Mouse (Mus musculus): ENCODE measurements at regions not wholly inside any gene's neighbourhood (a gene's known extent, or its start where the extent isn't known, plus 50 kb on each side); places are given as distances from the start of the nearest gene placed in this dataset.
A peak's percentile ranks its signal among the peaks of the same experiment; 100 is the strongest.

GRCm38 (mm10) chr19:28732998-28733397 lies 53.1 kb upstream of the Glis3 start:
- no peak for DNase-seq (ENCODE audit: low spot score in 2 of 2)

- no peak for DNase-seq (ENCODE audit: low spot score in 2 of 2)
These were observed 53.9 kb upstream of the Glis3 start for GRCm38 (mm10) chr19:28733781-28734180.

GRCm38 (mm10) chr19:28743176-28743793 lies 63.4 kb upstream of the Glis3 start:
- peak; percentile 26 to 46 for DNase-seq (ENCODE audit: low spot score in 2 of 2)

GRCm38 (mm10) chr19:28745105-28745504 lies 65.2 kb upstream of the Glis3 start:
- no peak for DNase-seq (ENCODE audit: low spot score in 2 of 2)

GRCm38 (mm10) chr19:28745534-28745933 lies 65.7 kb upstream of the Glis3 start:
- DNase-seq (ENCODE audit: low spot score in 2 of 2) = no peak

- no peak for DNase-seq (ENCODE audit: low spot score in 2 of 2)
These were observed 71.2 kb upstream of the Glis3 start for GRCm38 (mm10) chr19:28751091-28751490.

GRCm38 (mm10) chr19:28758854-28759253 lies 76.0 kb upstream of the Slc1a1 start:
- peak; percentile 86 to 91 for DNase-seq (ENCODE audit: low spot score in 2 of 2)

- no peak for DNase-seq (ENCODE audit: low spot score in 2 of 2)
These were observed 70.0 kb upstream of the Slc1a1 start for GRCm38 (mm10) chr19:28764795-28765360.

- DNase-seq (ENCODE audit: low spot score in 2 of 2) = peak in 1 of 2 experiments; percentile 28
These were observed 66.6 kb upstream of the Slc1a1 start for GRCm38 (mm10) chr19:28768218-28768617.

- no peak for DNase-seq (ENCODE audit: low spot score in 2 of 2)
These were observed 64.4 kb upstream of the Slc1a1 start for GRCm38 (mm10) chr19:28770419-28770818.

GRCm38 (mm10) chr19:28771836-28772235 lies 63.0 kb upstream of the Slc1a1 start:
- no peak for DNase-seq (ENCODE audit: low spot score in 2 of 2)

- no peak for DNase-seq (ENCODE audit: low spot score in 2 of 2)
These were observed 61.8 kb upstream of the Slc1a1 start for GRCm38 (mm10) chr19:28772840-28773570.

- peak in 1 of 2 experiments; percentile 25 for DNase-seq (ENCODE audit: low spot score in 2 of 2)
These were observed 58.0 kb upstream of the Slc1a1 start for GRCm38 (mm10) chr19:28776868-28777267.

- no peak for DNase-seq (ENCODE audit: low spot score in 2 of 2)
These were observed 57.2 kb upstream of the Slc1a1 start for GRCm38 (mm10) chr19:28777674-28778073.

GRCm38 (mm10) chr19:28778386-28778785 lies 56.5 kb upstream of the Slc1a1 start:
- DNase-seq (ENCODE audit: low spot score in 2 of 2) = no peak

GRCm38 (mm10) chr19:28781971-28782370 lies 52.9 kb upstream of the Slc1a1 start:
- DNase-seq (ENCODE audit: low spot score in 2 of 2) = no peak
